Mouse (Mus musculus) cerebellum, adult 2 months (tissue): ENCODE data around the gene Zfp804a.

Source experiments
- CTCF ChIP-seq: fragments of 200-500 bp; IDR thresholded peaks from 2 replicates; pipeline ENCODE4 v1.5.1; 2011; ENCODE audit warnings: low read depth, mild to moderate bottlenecking, control low read depth, low read length, moderate library complexity, borderline replicate concordance; ENCODE audit not compliant: insufficient read depth
- POLR2A ChIP-seq: fragments of 200-500 bp; IDR thresholded peaks from 2 replicates; pipeline ENCODE4 v1.6.1; 2011; ENCODE audit warnings: low read length, control low read depth, borderline replicate concordance; ENCODE audit not compliant: insufficient read depth

- TF ChIP-seq POLR2A (no peak), CTCF (no peak)
Observed at GRCm38 (mm10) chr2:82200616-82201015, 147.6 kb downstream of the Zfp804a start.
